Mouse (Mus musculus): Measurements from ENCODE around the gene 4933417A18Rik.
"Not testable (repeated sequence)": the region's sequence is repeated elsewhere in the genome, so short reads cannot be mapped to it uniquely, and the experiment has no call there.

The 4933417A18Rik gene

DNA sequence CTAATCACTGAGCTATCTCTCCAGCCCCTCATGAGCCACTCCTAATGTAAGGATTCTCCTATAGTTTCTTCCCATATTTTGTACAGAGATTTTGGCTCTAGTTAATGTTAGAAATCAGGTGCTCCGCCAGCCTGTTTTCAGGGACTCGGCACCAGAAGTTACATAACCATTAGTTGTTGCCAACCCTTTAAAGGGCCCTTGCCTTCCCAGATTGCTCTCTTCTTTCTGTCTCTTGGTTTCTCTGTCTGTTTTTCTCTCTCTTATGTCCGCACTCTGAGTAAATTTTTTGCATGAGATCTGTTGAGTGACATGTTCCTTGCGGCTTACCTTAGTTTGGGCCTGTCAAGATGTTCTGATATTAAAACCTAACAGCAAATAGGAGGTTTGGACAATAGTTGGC, 51.9 kb downstream of the 4933417A18Rik start:
- no peak for DNase-seq

DNA sequence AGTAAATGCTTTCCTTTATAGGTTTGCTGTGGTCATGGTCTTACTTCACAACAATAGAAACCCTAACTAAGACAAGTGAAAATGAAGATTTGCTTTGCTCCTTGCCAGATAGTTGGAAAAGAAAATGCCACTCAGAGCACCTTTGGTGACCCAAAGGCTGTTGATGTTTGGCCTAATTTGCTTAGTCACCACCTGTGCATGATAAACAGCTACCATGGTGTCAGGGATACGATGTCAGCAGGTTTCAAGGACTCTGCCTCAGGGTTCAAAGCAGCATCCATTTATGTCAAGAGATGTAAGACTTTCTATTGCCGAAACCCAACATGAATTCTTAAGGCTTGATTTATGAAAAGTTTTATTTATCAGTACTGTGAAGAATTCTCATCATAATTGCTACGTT, 53.2 kb downstream of the 4933417A18Rik start:
- no peak for DNase-seq

DNA sequence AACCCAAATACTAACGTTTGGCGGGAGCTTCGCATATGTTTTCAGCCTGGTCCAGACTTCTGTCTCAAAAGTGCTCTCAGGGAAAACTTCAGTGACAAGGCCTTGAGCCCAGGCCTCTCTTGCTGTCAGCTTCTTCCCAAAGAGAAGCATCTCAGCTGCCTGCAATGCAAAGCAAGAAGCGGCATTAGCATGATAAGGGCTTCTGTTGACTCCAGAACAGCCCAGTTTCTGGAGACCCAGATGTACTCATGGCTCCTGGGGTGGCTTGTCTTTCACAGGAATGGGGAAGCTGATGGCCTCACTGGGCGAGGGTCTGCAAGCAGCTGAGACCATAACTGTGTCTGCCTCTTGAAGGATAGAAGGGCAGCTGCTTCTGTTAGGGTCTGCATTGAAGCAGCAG, 54.4 kb downstream of the 4933417A18Rik start:
- DNase-seq = not testable (repeated sequence)

DNA sequence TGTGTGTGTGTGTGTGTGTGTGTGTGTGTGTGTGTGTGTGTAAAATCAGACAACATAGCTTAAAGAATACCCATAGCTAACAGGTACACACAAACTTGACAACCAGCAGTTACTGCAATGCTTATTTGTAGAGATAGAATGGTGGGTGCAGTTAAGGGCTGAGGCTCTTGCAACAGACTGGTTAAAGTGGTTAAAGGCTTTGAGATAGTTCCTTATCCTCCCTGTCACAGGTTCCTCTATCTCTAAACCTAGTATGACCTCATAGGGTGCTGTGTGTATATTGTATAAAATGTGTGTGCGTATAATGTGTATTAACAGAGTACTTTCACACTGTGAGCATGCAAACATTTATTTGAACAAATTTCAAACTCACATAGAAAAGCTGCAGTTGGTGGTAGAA, 59.3 kb downstream of the 4933417A18Rik start:
- not testable (repeated sequence) for DNase-seq

DNA sequence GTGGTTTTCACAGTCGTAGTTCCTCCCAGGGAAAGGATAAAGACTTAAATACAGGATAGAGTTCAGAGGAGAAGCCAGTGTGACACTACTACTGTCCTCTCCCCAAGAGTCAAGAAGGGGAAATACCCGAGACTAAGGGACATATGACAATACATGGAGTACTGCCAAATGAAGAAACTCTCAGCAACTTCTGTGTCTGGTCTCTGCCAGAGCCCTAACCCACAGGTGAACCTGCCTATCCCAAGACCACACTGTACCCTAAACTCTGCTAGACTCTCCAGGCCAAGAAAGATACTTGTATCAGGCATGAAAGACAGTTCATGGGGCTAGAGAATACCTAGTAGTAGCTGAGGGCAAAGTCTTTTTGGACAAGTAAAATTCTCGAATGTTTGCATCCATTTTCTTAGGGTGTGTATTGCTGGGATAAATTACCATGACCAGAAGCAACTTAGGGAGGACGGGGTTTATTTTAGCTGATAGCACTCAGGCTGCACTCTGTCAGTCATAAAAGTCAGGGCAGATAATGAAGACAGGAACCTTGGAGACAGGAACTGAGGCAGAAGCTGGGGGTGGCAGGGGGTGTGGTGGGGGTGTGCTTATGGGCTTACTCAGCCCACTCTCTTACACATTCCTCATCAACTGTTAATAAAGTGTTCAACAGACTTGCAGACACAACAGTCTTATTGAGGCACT, 67.5 kb downstream of the 4933417A18Rik start:
- DNase-seq = no peak

DNA sequence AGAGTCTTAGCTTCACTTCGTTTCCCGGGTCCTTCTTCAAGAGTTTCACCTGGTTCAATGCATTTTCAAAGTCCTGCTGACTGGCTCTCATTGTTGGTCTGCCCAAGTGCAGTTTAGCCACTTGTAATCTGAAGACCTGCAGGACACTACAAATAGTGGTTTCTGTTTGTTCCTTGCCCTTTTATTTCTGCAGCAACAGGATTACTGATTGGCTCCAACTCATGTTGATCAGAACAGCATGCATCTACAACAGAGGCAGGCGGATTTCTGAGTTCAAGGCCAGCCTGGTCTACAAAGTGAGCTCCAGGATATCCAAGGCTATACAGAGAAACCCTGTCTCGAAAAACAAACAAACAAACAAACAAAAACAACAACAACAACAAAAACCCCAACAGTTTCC, 68.9 kb downstream of the 4933417A18Rik start:
- no peak for DNase-seq

DNA sequence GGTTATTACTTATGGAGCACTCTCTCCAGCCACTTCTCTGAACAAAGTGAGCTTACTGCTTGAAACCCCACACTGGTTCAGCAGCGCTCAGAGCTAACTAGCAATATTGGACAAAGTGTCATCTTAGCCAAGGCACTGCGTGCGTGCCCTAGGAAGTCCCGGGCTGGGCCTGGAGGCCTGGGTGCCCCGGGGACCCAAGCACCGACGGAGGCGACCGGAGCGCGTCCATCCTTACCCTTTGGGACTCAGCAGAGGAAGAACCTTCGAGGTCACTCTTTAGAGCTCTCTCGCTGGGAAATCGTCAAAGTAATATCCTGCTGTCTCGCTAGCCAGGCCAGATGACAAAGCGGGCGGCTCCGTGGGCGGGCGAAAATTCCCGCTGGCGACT, 69.4 kb downstream of the 4933417A18Rik start:
- no peak for DNase-seq

DNA sequence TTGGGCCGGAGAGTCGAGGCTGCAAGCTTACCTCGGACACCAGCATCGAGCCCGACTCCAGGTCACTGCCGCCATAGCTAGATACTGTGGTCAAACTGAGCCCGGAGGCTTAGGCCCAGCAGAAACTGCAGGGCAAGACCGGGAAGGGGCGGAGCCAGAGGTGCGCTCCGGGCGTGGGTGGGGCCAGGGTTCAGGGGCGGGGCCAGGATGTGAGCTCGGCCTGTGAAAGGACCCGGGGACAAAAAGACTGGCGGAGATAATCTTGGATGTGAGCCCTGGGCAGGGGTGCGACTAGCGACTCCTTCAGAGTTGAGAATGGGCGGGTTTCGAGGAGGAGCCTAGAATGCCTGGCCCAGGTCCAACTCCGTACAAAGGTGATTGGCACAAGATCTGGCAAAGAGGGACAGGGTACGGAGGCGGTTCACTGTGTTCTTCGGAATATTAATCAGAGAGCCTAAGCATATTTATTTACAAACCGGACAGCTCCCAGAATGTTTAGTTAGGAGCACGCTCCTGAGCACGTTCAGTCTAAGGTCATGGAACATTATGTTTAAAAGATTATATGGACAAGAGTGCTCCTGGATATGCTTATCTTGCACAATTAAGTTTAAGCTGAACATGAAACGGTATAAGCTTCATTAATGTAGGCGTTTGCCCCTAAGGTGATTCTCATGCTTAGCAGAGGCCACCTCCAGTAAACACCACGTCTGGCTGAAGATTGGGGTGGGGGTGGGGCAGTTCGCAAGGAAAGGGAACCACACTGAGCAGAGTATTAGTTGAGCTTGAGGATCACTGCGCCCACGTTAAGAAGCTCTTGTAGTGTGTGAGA, 70.0 kb downstream of the 4933417A18Rik start:
- DNase-seq = peak; percentile 90

DNA sequence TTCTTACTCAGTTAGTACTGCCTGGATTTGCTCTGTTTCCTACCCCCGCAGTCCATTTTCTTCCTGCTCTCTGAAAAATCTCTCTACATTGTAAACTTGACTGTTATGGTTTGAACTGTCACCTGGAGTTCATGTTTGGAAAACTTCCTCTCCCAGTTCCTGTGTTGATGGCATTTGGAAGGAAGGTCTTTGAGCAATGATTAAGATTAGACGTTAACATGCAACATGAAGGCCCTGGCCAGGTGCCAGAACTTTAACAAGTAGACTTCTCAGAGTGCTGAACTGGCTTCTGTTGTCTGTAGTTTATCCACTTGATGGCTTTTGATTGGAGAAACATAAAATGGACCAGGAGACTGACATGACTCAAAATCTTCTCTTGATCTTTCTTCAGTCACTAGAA, 71.7 kb downstream of the 4933417A18Rik start:
- no peak for DNase-seq

All from cerebellum, adult 8-10 months (tissue).